In the genomic region with DNA sequence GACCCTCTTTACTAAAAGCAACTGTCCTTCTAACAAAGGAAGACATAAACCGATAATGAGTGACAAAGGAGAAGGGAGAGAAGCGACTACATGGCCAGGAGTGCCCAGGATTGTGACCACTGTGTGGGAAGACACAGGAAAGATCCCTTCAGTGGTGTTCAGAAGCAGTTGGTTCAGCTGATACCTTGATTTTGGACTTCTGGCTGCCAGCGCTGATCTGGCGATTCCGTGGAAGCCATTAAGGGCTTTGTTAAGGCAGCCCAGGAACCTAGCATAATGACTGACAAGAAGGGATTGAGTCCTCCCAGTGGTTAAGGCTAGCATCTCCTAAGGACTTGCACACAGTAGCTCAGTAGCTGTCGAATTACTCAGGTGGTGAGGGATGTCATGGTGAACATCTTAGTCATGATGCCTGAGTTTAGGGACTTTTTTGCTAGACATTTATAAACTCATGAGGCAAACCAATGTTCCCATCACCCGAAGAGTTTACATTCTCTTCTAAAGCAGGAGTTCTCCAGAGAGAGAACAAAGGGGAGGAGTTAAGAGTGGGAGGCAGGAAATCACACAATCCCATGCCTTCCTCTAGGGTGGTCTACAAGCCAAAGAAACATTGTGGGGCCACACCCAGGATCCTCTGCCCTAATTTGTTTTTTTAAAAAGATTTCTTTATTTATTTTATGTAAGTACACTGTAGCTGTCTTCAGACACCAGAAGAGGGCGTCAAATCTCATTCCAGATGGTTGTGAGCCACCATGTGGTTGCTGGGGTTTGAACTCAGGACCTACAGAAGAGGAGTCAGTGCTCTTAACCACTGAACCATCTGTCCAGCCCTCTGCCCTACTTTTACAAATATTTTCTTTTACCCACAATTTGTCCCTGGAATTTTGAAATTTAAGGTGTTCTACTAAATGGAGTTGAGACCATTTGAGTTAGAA, we compare ENCODE assay signal across 15 mouse cellular contexts. TPM values are rescaled to one million over a fixed set of nuclear protein-coding genes. Genes with fewer than 3 reads are reported as not detected.
DNase-seq lines count a peak whose midpoint lies in the region; ATAC-seq and TF ChIP-seq lines count a peak whose summit lies in the region.
"Had no signal": no experiment of that assay in that cellular context is flagged by ENCODE, and none has a peak within 500 bp of the region (broad histone marks: within the 10 kb centered on the region; RNA-seq: fewer than 3 reads in every experiment).

No protein-coding gene starts in this region.

- H3K27me3 ChIP-seq in forebrain, embryonic 10.5 days (ENCODE audit: poor library complexity, severe bottlenecking) = no peaks in the 10 kb centered on the region
- no peaks in the 10 kb centered on the region for H3K27me3 ChIP-seq in forebrain, embryonic 14.5 days (replicated peaks; ENCODE audit: control insufficient read depth, insufficient read depth, low read length)
- no peaks in the 10 kb centered on the region for H3K27me3 ChIP-seq in limb, embryonic 13.5 days
- H3K27me3 ChIP-seq: embryonic facial prominence, embryonic 12.5 days had no signal

- H3K4me1 ChIP-seq in forebrain, embryonic 10.5 days = peaks cover 13% of the 10 kb centered on the region
- no peaks in the 10 kb centered on the region for H3K4me1 ChIP-seq in forebrain, embryonic 14.5 days (ENCODE audit: control insufficient read depth, insufficient read depth, low read length)
- peaks cover 0 to 5% of the 10 kb centered on the region in 2 experiments; a peak in 2 of 4 replicates for H3K4me1 ChIP-seq in ES-E14 (ENCODE audit: control insufficient read depth in 2 of 2, insufficient read depth in 2 of 2, low read length in 2 of 2, poor library complexity in 1 of 2)
- H3K4me1 ChIP-seq in limb, embryonic 13.5 days = no peaks in the 10 kb centered on the region
- H3K4me1 ChIP-seq: embryonic facial prominence, embryonic 12.5 days had no signal

- H3K4me3 ChIP-seq in forebrain, embryonic 10.5 days = 0 out of 2 replicates have a peak overlapping the region, but pooled peaks have one; percentile 75
- no peak overlapping the region for H3K4me3 ChIP-seq in forebrain, embryonic 14.5 days (ENCODE audit: low read depth, low read length)
- H3K4me3 ChIP-seq in ES-E14 (ENCODE audit: insufficient read depth in 1 of 2, low read depth in 1 of 2, low read length in 2 of 2, poor library complexity in 1 of 2, severe bottlenecking in 1 of 2) = no peak overlapping the region
- H3K4me3 ChIP-seq in limb, embryonic 13.5 days = no peak overlapping the region

- H3K9ac ChIP-seq in forebrain, embryonic 14.5 days (ENCODE audit: low read length) = no peak overlapping the region
- H3K9ac ChIP-seq in ES-E14 (ENCODE audit: insufficient read depth, low read depth, low read length, poor library complexity, severe bottlenecking) = peak overlapping the region; percentile 35; the same call in 1 of the 2 replicates
- no peak overlapping the region for H3K9ac ChIP-seq in limb, embryonic 13.5 days

- peaks cover 25% of the 10 kb centered on the region for H3K9me3 ChIP-seq in forebrain, embryonic 10.5 days
- H3K9me3 ChIP-seq in forebrain, embryonic 14.5 days (replicated peaks; ENCODE audit: control insufficient read depth, low read length) = no peaks in the 10 kb centered on the region; the same call in 1 of the 2 replicates
- no peaks in the 10 kb centered on the region for H3K9me3 ChIP-seq in ES-E14 (ENCODE audit: control insufficient read depth, insufficient read depth, low read depth, low read length)
- H3K9me3 ChIP-seq in limb, embryonic 13.5 days = peaks cover 19% of the 10 kb centered on the region

- peak overlapping the region; percentile 92 for H3K27ac ChIP-seq in forebrain, embryonic 10.5 days
- no peak overlapping the region for H3K27ac ChIP-seq in forebrain, embryonic 14.5 days (ENCODE audit: low read depth, low read length)
- H3K27ac ChIP-seq in ES-E14 (ENCODE audit: insufficient read depth, low read depth, low read length, poor library complexity, severe bottlenecking) = peak overlapping the region; percentile 68
- H3K27ac ChIP-seq in limb, embryonic 13.5 days = no peak overlapping the region
- H3K27ac ChIP-seq: embryonic facial prominence, embryonic 12.5 days; hindbrain, embryonic 14.5 days had no signal

- H3K36me3 ChIP-seq in forebrain, embryonic 10.5 days (replicated peaks) = peaks cover 26% of the 10 kb centered on the region
- H3K36me3 ChIP-seq in forebrain, embryonic 14.5 days (ENCODE audit: control insufficient read depth, insufficient read depth, low read length) = peaks cover 14% of the 10 kb centered on the region
- H3K36me3 ChIP-seq in ES-E14 (ENCODE audit: control insufficient read depth, insufficient read depth, low read length, poor library complexity, severe bottlenecking) = peaks cover 12% of the 10 kb centered on the region; the same call in 1 of the 2 replicates
- peaks cover 25% of the 10 kb centered on the region for H3K36me3 ChIP-seq in limb, embryonic 13.5 days

- WGBS in forebrain, embryonic 10.5 days = 89% methylated on average over 8 of the region's 8 CpGs
- WGBS in forebrain, embryonic 14.5 days = 88% methylated on average over 8 of the region's 8 CpGs
- 88% methylated on average over 8 of the region's 8 CpGs for WGBS in limb, embryonic 13.5 days

- no peak for ATAC-seq in forebrain, embryonic 14.5 days
- ATAC-seq in limb, embryonic 13.5 days (ENCODE audit: low FRiP score, low read depth) = no peak

- in situ Hi-C loops in ES-E14 (cut with MboI; ENCODE audit: low sequenced_read_pairs in 2 of 2, unreplicated experiment in 2 of 2) = loop anchor here (5.0 kb wide), 1 partner anchor 139 kb away; no protein-coding TSS in a partner anchor

- H3K4me2 ChIP-seq in forebrain, embryonic 14.5 days (ENCODE audit: low read length) = no peak overlapping the region
- H3K4me2 ChIP-seq in limb, embryonic 13.5 days (replicated peaks) = peak overlapping the region; percentile 78; the same call in 1 of the 2 replicates

- DNase-seq in forebrain, embryonic 10.5 days (ENCODE audit: extremely low spot score, low spot score) = no peak
- no peak for DNase-seq in forebrain, embryonic 14.5 days (ENCODE audit: low spot score)
- peak; percentile 8 for DNase-seq in lung, postnatal 10 days
- DNase-seq in lung, postnatal 36 days = no peak
- DNase-seq in ES-E14 (ENCODE audit: low read depth, low spot score) = no peak
- DNase-seq in adrenal gland, adult (ENCODE audit: inconsistent age in 2 of 2, low spot score in 1 of 2) = no peak
- no peak for DNase-seq in left cerebral cortex, adult 18-20 months (ENCODE audit: low spot score in 2 of 2)
- DNase-seq: adrenal gland, postnatal 25 days; B cell, adult 2 months; cerebellum, postnatal 36 days; kidney, adult 11 months; right cerebral cortex, postnatal 14 days had no signal

TF ChIP-seq in ES-E14, 5 proteins besides CTCF, POLR2A, EP300 and RAD21:
- TF ChIP-seq HCFC1 (IDR thresholded peaks at IDR 0.05; ENCODE audit: borderline replicate concordance, insufficient read depth, low read length) (no peak), ZC3H11A (IDR thresholded peaks at IDR 0.05; ENCODE audit: borderline replicate concordance, low read depth, low read length) (no peak), ZNF384 (IDR thresholded peaks at IDR 0.05; ENCODE audit: low read depth, low read length) (no peak), MAFK (IDR thresholded peaks at IDR 0.05; ENCODE audit: insufficient read depth, low read depth, low read length) (no peak), CHD2 (IDR thresholded peaks at IDR 0.05; ENCODE audit: low read depth, low read length) (no peak)

RNA-seq across cellular contexts. Expression of a gene that starts 29.3 kb away (rescaled TPM):
- 51.8 and 58.1 TPM in 2 replicates for polyA plus RNA-seq in forebrain, embryonic 10.5 days (2016; fragmentation: Nextera tagmentation; extraction: Ambion mirVana)
- 98.4 and 102 TPM in 2 replicates for polyA plus RNA-seq in forebrain, embryonic 14.5 days (2014; fragmentation: Nextera tagmentation; extraction: Ambion mirVana)
- 23.3 and 27.4 TPM in 2 replicates for total RNA-seq in ES-E14 (2012; rRNA removed)
- polyA plus RNA-seq in limb, embryonic 13.5 days (2015; fragmentation: Nextera tagmentation; extraction: Ambion mirVana) = 73.6 and 73.7 TPM in 2 replicates
- total RNA-seq in left cerebral cortex, adult 18-20 months (2021) = 100 to 1,000 TPM; 192 to 194 TPM

Comparison
In these comparisons a context has a peak if more than half of its experiments do, and no peak if none do; other contexts are left out.
1. H3K27ac ChIP-seq: peak in forebrain, embryonic 10.5 days (single experiment) and ES-E14 (single experiment); none in forebrain, embryonic 14.5 days (single experiment) and limb, embryonic 13.5 days (single experiment).